Mouse (Mus musculus) midbrain, embryonic 15.5 days (tissue): Measurements from ENCODE around the gene Plekhg2. TPM values are rescaled to one million over a fixed set of nuclear protein-coding genes. Genes with fewer than 3 reads are reported as not detected.

Experiments used
- ATAC-seq: fragments of 200-750 bp; cut with Nextera tagmentation; replicated peaks from 2 replicates; pipeline ENCODE4 v1.8.0; 2017; ENCODE audit warnings: moderate TSS enrichment
- H3K27ac ChIP-seq: fragments of 300-500 bp; sonication (generic); 2 replicates; pipeline ENCODE4 v1.5.1; 2015; ENCODE audit warnings: mild to moderate bottlenecking, inconsistent platforms
- H3K27me3 ChIP-seq: fragments of 300-500 bp; sonication (generic); replicated peaks from 2 replicates; pipeline ENCODE4 v1.6.1; 2015; ENCODE audit warnings: inconsistent platforms
- H3K36me3 ChIP-seq: fragments of 300-500 bp; sonication (generic); replicated peaks from 2 replicates; pipeline ENCODE4 v1.6.1; 2015; ENCODE audit warnings: inconsistent platforms
- H3K4me1 ChIP-seq: fragments of 300-500 bp; sonication (generic); 2 replicates; pipeline ENCODE4 v1.6.1; 2015; ENCODE audit warnings: inconsistent platforms
- H3K4me2 ChIP-seq: fragments of 300-500 bp; sonication (generic); 2 replicates; pipeline ENCODE4 v1.6.1; 2015; ENCODE audit warnings: inconsistent platforms, mild to moderate bottlenecking, moderate library complexity
- H3K4me3 ChIP-seq: fragments of 300-500 bp; sonication (generic); 2 replicates; pipeline ENCODE4 v1.5.1; 2015; ENCODE audit warnings: mild to moderate bottlenecking, inconsistent platforms
- H3K9ac ChIP-seq: fragments of 300-500 bp; sonication (generic); 2 replicates; pipeline ENCODE4 v1.6.1; 2015; ENCODE audit warnings: mild to moderate bottlenecking, inconsistent platforms
- H3K9me3 ChIP-seq: fragments of 300-500 bp; sonication (generic); 2 replicates; pipeline ENCODE4 v1.6.1; 2016; ENCODE audit warnings: inconsistent platforms
- WGBS: fragments of 180-500 bp; shearing (Covaris S2); methylation state at CpG from one replicate; pipeline ENCODE4 v1.1.7; 2015; ENCODE audit warnings: mixed read lengths; 5-methylcytosine and 5-hydroxymethylcytosine counted together
- polyA plus RNA-seq: library from polyadenylated mRNA; unstranded; fragments of >200 nt; fragmentation: Nextera tagmentation; extraction: Ambion mirVana; gene quantifications from 2 replicates; pipeline ENCODE4 v1.2.1, GENCODE M21; 2015

Gene Plekhg2
- polyA plus RNA-seq, 1 experiment from 2014 or later = 28.8 TPM

DNA sequence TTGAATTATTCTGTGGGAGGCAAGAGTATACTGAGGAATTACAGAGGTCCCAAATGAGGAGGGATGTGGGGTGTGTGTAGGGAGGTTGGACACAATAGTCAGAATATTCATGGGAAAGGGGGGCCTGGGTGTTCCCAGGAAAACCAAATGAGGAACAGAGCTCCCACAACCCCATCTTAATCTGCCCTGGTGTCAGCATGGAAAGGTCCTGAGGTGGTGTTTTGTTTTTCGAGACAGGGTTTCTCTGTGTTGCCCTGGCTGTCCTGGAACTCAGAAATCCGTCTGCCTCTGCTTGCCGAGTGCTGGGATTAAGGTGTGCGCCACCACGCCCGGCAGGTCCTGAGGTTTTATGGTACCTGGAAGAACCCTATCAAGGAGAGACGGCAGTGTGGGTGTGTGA is 14.0 kb downstream of the Plekhg2 start:
- H3K36me3 ChIP-seq = peaks cover 28% of the 10 kb centered on the region
- H3K4me1 ChIP-seq = peaks cover 14% of the 10 kb centered on the region; the same call in 1 of the 2 replicates
- no peaks in the 10 kb centered on the region for H3K27me3 ChIP-seq
- peak overlapping the region; percentile 47 for H3K27ac ChIP-seq
- no peak overlapping the region for H3K4me3 ChIP-seq
- no peaks in the 10 kb centered on the region for H3K9me3 ChIP-seq
- WGBS = 37% methylated on average over 7 of the region's 7 CpGs
- H3K9ac ChIP-seq = 0 out of 2 replicates have a peak overlapping the region, but pooled peaks have one; percentile 18
- no peak for ATAC-seq
- no peak overlapping the region for H3K4me2 ChIP-seq

DNA sequence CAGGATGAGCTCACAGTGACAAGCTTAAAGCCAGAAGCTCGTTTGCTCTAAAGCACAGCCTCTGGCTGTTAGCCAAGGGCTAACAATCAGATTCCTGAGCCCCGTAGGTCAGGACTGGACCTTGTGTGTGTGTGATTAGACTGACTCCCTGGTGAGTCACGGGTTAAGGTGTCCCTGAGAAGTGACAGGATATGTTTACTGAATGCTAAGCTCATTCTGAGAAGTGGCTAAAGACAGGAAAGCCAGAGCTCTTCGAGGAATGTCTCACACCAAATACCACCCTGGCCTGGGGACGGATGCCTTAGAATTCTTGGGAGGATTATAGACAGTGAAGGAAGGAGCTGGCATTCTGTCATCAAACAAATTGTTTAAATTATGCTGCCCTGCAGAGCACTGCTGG is 14.4 kb downstream of the Plekhg2 start:
- Histone ChIP-seq H3K4me2 (no peak overlapping the region), H3K9me3 (no peaks in the 10 kb centered on the region), H3K27ac (peak overlapping the region; percentile 47; the same call in 1 of the 2 replicates), H3K4me3 (no peak overlapping the region), H3K4me1 (peaks cover 14% of the 10 kb centered on the region; the same call in 1 of the 2 replicates), H3K9ac (peak overlapping the region; percentile 18; the same call in 1 of the 2 replicates), H3K27me3 (no peaks in the 10 kb centered on the region), H3K36me3 (peaks cover 33% of the 10 kb centered on the region)
- no peak for ATAC-seq
- WGBS = 1% methylated on average over 5 of the region's 5 CpGs

DNA sequence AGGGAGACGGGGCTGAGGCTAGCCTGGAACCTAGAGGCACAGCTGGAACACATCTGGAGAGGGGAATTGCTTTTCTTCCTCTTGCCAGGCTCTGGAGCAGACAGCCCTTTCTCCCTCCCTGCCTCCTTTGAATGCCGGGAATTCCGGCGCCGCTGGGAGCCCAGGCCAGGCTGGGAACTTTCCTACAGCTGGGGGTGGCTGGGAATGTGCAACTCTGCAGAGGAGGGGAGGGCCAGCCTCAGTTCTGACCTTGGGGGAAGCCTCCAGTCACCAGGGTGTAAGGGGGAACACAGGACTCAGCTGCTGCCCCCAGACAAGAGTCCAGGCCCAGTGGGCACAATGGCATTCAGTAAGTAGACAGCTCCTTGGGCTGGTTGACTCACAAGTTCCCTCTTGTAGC is 15.4 kb downstream of the Plekhg2 start:
- H3K27me3 ChIP-seq = no peaks in the 10 kb centered on the region
- peaks cover 15% of the 10 kb centered on the region for H3K4me1 ChIP-seq
- no peaks in the 10 kb centered on the region for H3K9me3 ChIP-seq
- no peak overlapping the region for H3K9ac ChIP-seq
- H3K27ac ChIP-seq = peak overlapping the region; percentile 47; the same call in 1 of the 2 replicates
- ATAC-seq = no peak
- peaks cover 30% of the 10 kb centered on the region for H3K36me3 ChIP-seq
- under 1% methylated on average over 5 of the region's 5 CpGs for WGBS
- no peak overlapping the region for H3K4me3 ChIP-seq
- no peak overlapping the region for H3K4me2 ChIP-seq

DNA sequence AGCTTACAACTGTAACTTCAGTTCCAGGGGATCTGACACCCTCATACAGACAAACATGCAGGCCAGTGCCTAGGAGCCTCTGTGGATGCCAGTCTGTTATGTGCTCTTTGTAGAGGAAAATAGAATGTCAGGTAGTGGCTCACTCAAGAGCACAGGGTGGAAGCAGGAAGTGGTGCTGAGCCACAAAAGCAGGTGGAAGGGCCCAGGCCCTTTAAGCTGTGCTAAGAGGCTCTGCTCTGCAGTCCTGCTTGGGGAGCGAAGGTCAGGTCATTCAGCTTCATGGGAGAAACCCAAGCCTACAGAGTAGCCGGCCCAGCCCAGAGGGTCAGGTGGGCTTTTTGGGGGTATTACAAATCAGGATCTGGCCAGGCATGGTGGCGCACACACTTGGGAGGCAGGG is 17.2 kb downstream of the Plekhg2 start:
- Histone ChIP-seq H3K4me2 (no peak overlapping the region), H3K9me3 (no peaks in the 10 kb centered on the region), H3K36me3 (peaks cover 22% of the 10 kb centered on the region), H3K27ac (no peak overlapping the region), H3K4me1 (peaks cover 24% of the 10 kb centered on the region), H3K9ac (no peak overlapping the region), H3K27me3 (no peaks in the 10 kb centered on the region), H3K4me3 (no peak overlapping the region)
- ATAC-seq = no peak
- 84% methylated on average over 3 of the region's 3 CpGs for WGBS

GRCm38 (mm10) chr7:28354596-28354995 is 17.8 kb downstream of the Plekhg2 start:
- no peaks in the 10 kb centered on the region for H3K27me3 ChIP-seq
- H3K36me3 ChIP-seq = peaks cover 22% of the 10 kb centered on the region
- ATAC-seq = no peak
- no peak overlapping the region for H3K4me3 ChIP-seq
- 95% methylated on average over 3 of the region's 3 CpGs for WGBS
- peaks cover 30% of the 10 kb centered on the region for H3K4me1 ChIP-seq
- no peaks in the 10 kb centered on the region for H3K9me3 ChIP-seq
- H3K4me2 ChIP-seq = no peak overlapping the region
- H3K9ac ChIP-seq = no peak overlapping the region
- no peak overlapping the region for H3K27ac ChIP-seq

DNA sequence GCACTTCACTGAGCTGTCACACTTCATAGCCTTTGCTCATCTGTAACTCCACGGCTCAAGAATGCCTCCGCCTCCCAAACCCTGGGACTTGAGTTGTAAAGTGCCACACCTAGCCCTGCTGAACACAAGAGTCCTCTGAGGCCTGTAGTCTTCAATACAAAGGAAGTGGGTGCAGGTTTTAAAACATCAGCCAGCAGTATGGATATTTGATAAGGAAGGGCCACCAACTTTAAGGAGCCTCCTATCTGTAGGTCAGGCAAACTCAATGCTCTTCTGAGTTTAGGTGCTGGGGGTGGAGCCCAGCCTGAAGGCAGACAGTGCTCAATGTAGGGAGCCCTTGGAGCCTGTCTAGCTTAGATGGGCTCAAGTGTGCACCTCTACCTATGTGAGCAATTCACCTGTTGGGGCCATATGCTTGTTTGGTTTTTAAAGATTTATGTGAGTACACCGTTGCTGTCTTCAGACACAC is 18.3 kb downstream of the Plekhg2 start:
- H3K4me3 ChIP-seq = no peak overlapping the region
- peaks cover 30% of the 10 kb centered on the region for H3K4me1 ChIP-seq
- H3K9ac ChIP-seq = no peak overlapping the region
- 85% methylated on average over 3 of the region's 3 CpGs for WGBS
- H3K4me2 ChIP-seq = no peak overlapping the region
- H3K27me3 ChIP-seq = no peaks in the 10 kb centered on the region
- peaks cover 22% of the 10 kb centered on the region for H3K36me3 ChIP-seq
- no peaks in the 10 kb centered on the region for H3K9me3 ChIP-seq
- H3K27ac ChIP-seq = no peak overlapping the region
- ATAC-seq = no peak

DNA sequence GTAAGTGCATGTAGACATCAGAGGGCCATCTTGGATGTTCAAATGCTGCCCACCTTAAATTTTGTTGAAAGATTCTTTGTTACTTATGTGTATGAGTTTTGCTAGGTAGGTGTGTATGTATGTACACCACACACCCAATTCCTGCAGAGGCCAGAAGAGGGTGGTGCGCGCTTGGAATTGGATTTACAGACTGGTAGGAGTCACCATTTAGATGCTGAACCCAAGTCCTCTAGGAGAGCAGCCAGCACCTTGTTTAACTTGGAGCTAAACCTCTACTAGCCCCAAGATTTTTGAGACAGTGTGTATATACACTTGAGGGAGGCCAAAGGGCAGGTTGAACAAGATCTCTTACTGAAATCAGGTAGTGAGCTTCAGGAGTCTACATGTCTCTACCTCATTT is 19.1 kb downstream of the Plekhg2 start:
- peaks cover 24% of the 10 kb centered on the region for H3K4me1 ChIP-seq
- H3K36me3 ChIP-seq = peaks cover 22% of the 10 kb centered on the region
- H3K27me3 ChIP-seq = no peaks in the 10 kb centered on the region
- no peak overlapping the region for H3K27ac ChIP-seq
- H3K9ac ChIP-seq = no peak overlapping the region
- no peak overlapping the region for H3K4me3 ChIP-seq
- 100% methylated on average over 2 of the region's 2 CpGs for WGBS
- ATAC-seq = no peak
- H3K4me2 ChIP-seq = no peak overlapping the region
- H3K9me3 ChIP-seq = no peaks in the 10 kb centered on the region

DNA sequence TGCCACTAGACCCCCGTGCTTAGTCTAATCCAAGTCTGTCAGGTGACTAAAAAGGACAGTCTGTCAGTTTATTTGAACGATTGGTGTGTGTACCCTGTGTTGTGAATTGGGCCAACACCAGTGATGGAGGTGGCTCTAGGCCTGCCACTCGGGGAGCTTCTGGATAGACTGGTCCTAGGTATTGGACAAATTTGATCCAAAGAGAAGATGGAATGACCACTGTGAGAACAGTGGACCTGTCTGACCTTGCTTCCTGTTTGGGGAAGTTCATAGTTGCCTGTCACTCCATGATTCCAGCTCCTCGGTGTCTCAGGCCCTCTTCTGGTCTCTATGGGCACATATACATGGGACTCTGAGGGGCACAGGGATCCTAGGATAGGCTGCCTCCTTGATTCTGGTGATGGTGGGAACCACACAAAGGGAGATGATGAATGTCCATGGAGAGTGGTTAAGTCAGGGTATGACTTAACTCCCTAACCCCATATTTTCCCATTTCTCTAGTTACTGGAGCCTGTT is 20.7 kb downstream of the Plekhg2 start:
- no peaks in the 10 kb centered on the region for H3K27me3 ChIP-seq
- 45% methylated on average over 4 of the region's 4 CpGs for WGBS
- peak overlapping the region; percentile 97 for H3K9ac ChIP-seq
- H3K4me2 ChIP-seq = peak overlapping the region; percentile 96
- H3K36me3 ChIP-seq = peaks cover 22% of the 10 kb centered on the region
- no peak overlapping the region for H3K27ac ChIP-seq
- H3K4me3 ChIP-seq = peak overlapping the region; percentile 94
- no peaks in the 10 kb centered on the region for H3K9me3 ChIP-seq
- no peak for ATAC-seq
- H3K4me1 ChIP-seq = peaks cover 17% of the 10 kb centered on the region

GRCm38 (mm10) chr7:28350155-28350883 is 22.1 kb downstream of the Plekhg2 start, which contains the start of gene Rps16:
Rps16 (plus strand) TSS chr7:28350652.
- Histone ChIP-seq H3K36me3 (peaks cover 22% of the 10 kb centered on the region), H3K4me2 (peak within 1 kb of the TSS; percentile 96), H3K4me3 (peak within 1 kb of the TSS; percentile 94), H3K27ac (peak within 1 kb of the TSS; percentile 86), H3K9ac (peak within 1 kb of the TSS; percentile 97), H3K27me3 (no peaks in the 10 kb centered on the region), H3K9me3 (no peaks in the 10 kb centered on the region), H3K4me1 (peaks cover 17% of the 10 kb centered on the region)
- peak; percentile 93 for ATAC-seq
- under 1% methylated on average over 49 of the region's 50 CpGs for WGBS

DNA sequence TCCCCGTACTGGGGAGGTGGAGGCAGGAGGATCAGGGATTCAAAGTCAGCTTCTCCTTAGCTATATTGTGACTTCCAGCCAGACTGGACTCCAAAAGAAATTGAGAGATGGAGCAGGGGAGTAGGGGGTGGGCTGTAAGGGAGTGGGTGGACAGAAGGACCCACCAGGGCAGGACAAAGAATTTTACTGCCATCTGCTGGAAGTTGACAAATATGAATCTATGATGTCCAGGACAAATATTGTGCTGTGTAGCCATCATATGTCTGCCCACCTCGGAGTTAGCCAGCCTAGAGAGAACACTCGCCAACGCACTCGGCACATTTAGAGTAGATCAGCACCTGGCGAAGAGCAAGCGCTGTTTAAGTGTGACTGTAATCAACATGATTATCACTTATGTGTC is 23.8 kb downstream of the Plekhg2 start:
- no peak overlapping the region for H3K27ac ChIP-seq
- WGBS = 86% methylated on average over 7 of the region's 7 CpGs
- H3K4me1 ChIP-seq = peaks cover 17% of the 10 kb centered on the region
- H3K36me3 ChIP-seq = peaks cover 7% of the 10 kb centered on the region
- H3K9me3 ChIP-seq = no peaks in the 10 kb centered on the region
- no peak for ATAC-seq
- no peak overlapping the region for H3K4me3 ChIP-seq
- H3K27me3 ChIP-seq = no peaks in the 10 kb centered on the region
- no peak overlapping the region for H3K4me2 ChIP-seq
- H3K9ac ChIP-seq = no peak overlapping the region

GRCm38 (mm10) chr7:28347746-28348145 is 24.7 kb downstream of the Plekhg2 start:
- Histone ChIP-seq H3K27ac (no peak overlapping the region), H3K4me2 (no peak overlapping the region), H3K9ac (no peak overlapping the region), H3K4me1 (peaks cover 17% of the 10 kb centered on the region), H3K36me3 (no peaks in the 10 kb centered on the region; the same call in 1 of the 2 replicates), H3K9me3 (no peaks in the 10 kb centered on the region), H3K27me3 (no peaks in the 10 kb centered on the region), H3K4me3 (no peak overlapping the region)
- WGBS = 85% methylated on average over 3 of the region's 3 CpGs
- ATAC-seq = no peak

GRCm38 (mm10) chr7:28344637-28345036 is 27.8 kb downstream of the Plekhg2 start:
- no peak overlapping the region for H3K4me2 ChIP-seq
- H3K9ac ChIP-seq = no peak overlapping the region
- no peaks in the 10 kb centered on the region for H3K9me3 ChIP-seq
- WGBS = under 1% methylated on average over 4 of the region's 4 CpGs
- peaks cover 2% of the 10 kb centered on the region; the same call in 1 of the 2 replicates for H3K4me1 ChIP-seq
- ATAC-seq = no peak
- H3K36me3 ChIP-seq = no peaks in the 10 kb centered on the region
- H3K4me3 ChIP-seq = no peak overlapping the region
- no peak overlapping the region for H3K27ac ChIP-seq
- no peaks in the 10 kb centered on the region for H3K27me3 ChIP-seq
